Mouse (Mus musculus) testis, adult 2 months (tissue): ENCODE measurements around the gene M1ap.

Source experiments
- CTCF ChIP-seq: fragments of 200-500 bp; IDR thresholded peaks from 2 replicates; pipeline ENCODE4 v1.5.1; 2012; ENCODE audit warnings: low read depth, mild to moderate bottlenecking, inconsistent platforms, low read length, moderate library complexity; ENCODE audit not compliant: control insufficient read depth, insufficient read depth, insufficient replicate concordance
- POLR2A ChIP-seq: fragments of 200-500 bp; IDR thresholded peaks from 2 replicates; pipeline ENCODE4 v1.6.1; 2012; ENCODE audit warnings: low read depth, mild to moderate bottlenecking, inconsistent platforms, low read length, moderate library complexity; ENCODE audit not compliant: control insufficient read depth

GRCm38 (mm10) chr6:82994372-82994771 lies 47.7 kb downstream of the M1ap start:
- TF ChIP-seq POLR2A, result no peak
- no peak for TF ChIP-seq CTCF
